Mouse (Mus musculus): ENCODE results near the gene Oas1f. TPM values are rescaled to one million over a fixed set of nuclear protein-coding genes. Genes with fewer than 3 reads are reported as not detected.
"Not testable (repeated sequence)": the region's sequence is repeated elsewhere in the genome, so short reads cannot be mapped to it uniquely, and the experiment has no call there.

Gene Oas1f
- polyA plus RNA-seq, 1 experiment from 2014 or later: not detected

GRCm38 (mm10) chr5:120861121-120861520 lies 14.0 kb downstream of the Oas1f start, which contains the start of gene Oas1h:
Gene Oas1h (plus strand): TSS chr5:120861421.
- no peak within 1 kb of the TSS for H3K4me2 ChIP-seq
- no peak within 1 kb of the TSS for H3K4me3 ChIP-seq (ENCODE audit: low read depth, low read length)
- ATAC-seq (replicated peaks; ENCODE audit: insufficient number of reproducible peaks, low FRiP score, low TSS enrichment): no peak
- H3K36me3 ChIP-seq (ENCODE audit: control insufficient read depth, insufficient read depth, low read length): no peaks in the 10 kb centered on the region
- H3K9ac ChIP-seq (ENCODE audit: low read depth, low read length): no peak within 1 kb of the TSS
- no peaks in the 10 kb centered on the region for H3K27me3 ChIP-seq (ENCODE audit: control insufficient read depth, insufficient read depth, low read length)
- WGBS (ENCODE audit: insufficient replicate concordance): 43% methylated on average over 4 of the region's 4 CpGs
- H3K4me1 ChIP-seq (ENCODE audit: control insufficient read depth, insufficient read depth, low read length): no peaks in the 10 kb centered on the region
- H3K27ac ChIP-seq (ENCODE audit: low read depth, low read length): no peak within 1 kb of the TSS
- H3K9me3 ChIP-seq (replicated peaks; ENCODE audit: control insufficient read depth, low read length): no peaks in the 10 kb centered on the region

- H3K27ac ChIP-seq (ENCODE audit: low read depth, low read length): no peak overlapping the region
- no peak for ATAC-seq (replicated peaks; ENCODE audit: insufficient number of reproducible peaks, low FRiP score, low TSS enrichment)
- no peak overlapping the region for H3K9ac ChIP-seq (ENCODE audit: low read depth, low read length)
- H3K9me3 ChIP-seq (replicated peaks; ENCODE audit: control insufficient read depth, low read length): no peaks in the 10 kb centered on the region
- H3K27me3 ChIP-seq (ENCODE audit: control insufficient read depth, insufficient read depth, low read length): no peaks in the 10 kb centered on the region
- H3K4me2 ChIP-seq: no peak overlapping the region
- H3K4me1 ChIP-seq (ENCODE audit: control insufficient read depth, insufficient read depth, low read length): no peaks in the 10 kb centered on the region
- no peak overlapping the region for H3K4me3 ChIP-seq (ENCODE audit: low read depth, low read length)
- H3K36me3 ChIP-seq (ENCODE audit: control insufficient read depth, insufficient read depth, low read length): no peaks in the 10 kb centered on the region
- WGBS (ENCODE audit: insufficient replicate concordance): 63% methylated on average over 3 of the region's 3 CpGs
Measured at GRCm38 (mm10) chr5:120865336-120865860, 18.2 kb downstream of the Oas1f start.

GRCm38 (mm10) chr5:120869436-120870015 lies 22.4 kb downstream of the Oas1f start:
- 72% methylated on average over 7 of the region's 7 CpGs for WGBS (ENCODE audit: insufficient replicate concordance)
- H3K36me3 ChIP-seq (ENCODE audit: control insufficient read depth, insufficient read depth, low read length): no peaks in the 10 kb centered on the region
- no peaks in the 10 kb centered on the region for H3K4me1 ChIP-seq (ENCODE audit: control insufficient read depth, insufficient read depth, low read length)
- no peak overlapping the region for H3K4me3 ChIP-seq (ENCODE audit: low read depth, low read length)
- H3K9me3 ChIP-seq (replicated peaks; ENCODE audit: control insufficient read depth, low read length): no peaks in the 10 kb centered on the region
- no peak overlapping the region for H3K4me2 ChIP-seq
- no peak for ATAC-seq (replicated peaks; ENCODE audit: insufficient number of reproducible peaks, low FRiP score, low TSS enrichment)
- H3K9ac ChIP-seq (ENCODE audit: low read depth, low read length): no peak overlapping the region
- no peak overlapping the region for H3K27ac ChIP-seq (ENCODE audit: low read depth, low read length)
- H3K27me3 ChIP-seq (ENCODE audit: control insufficient read depth, insufficient read depth, low read length): 0 out of 2 replicates have a peak, but pooled peaks cover 3% of the 10 kb centered on the region

GRCm38 (mm10) chr5:120870081-120870480 lies 22.9 kb downstream of the Oas1f start:
- H3K4me2 ChIP-seq: no peak overlapping the region
- H3K27me3 ChIP-seq (ENCODE audit: control insufficient read depth, insufficient read depth, low read length): 0 out of 2 replicates have a peak, but pooled peaks cover 3% of the 10 kb centered on the region
- ATAC-seq (replicated peaks; ENCODE audit: insufficient number of reproducible peaks, low FRiP score, low TSS enrichment): no peak
- H3K27ac ChIP-seq (ENCODE audit: low read depth, low read length): no peak overlapping the region
- H3K4me1 ChIP-seq (ENCODE audit: control insufficient read depth, insufficient read depth, low read length): no peaks in the 10 kb centered on the region
- H3K36me3 ChIP-seq (ENCODE audit: control insufficient read depth, insufficient read depth, low read length): no peaks in the 10 kb centered on the region
- 58% methylated on average over 3 of the region's 3 CpGs for WGBS (ENCODE audit: insufficient replicate concordance)
- no peak overlapping the region for H3K9ac ChIP-seq (ENCODE audit: low read depth, low read length)
- no peak overlapping the region for H3K4me3 ChIP-seq (ENCODE audit: low read depth, low read length)
- no peaks in the 10 kb centered on the region for H3K9me3 ChIP-seq (replicated peaks; ENCODE audit: control insufficient read depth, low read length)

DNA sequence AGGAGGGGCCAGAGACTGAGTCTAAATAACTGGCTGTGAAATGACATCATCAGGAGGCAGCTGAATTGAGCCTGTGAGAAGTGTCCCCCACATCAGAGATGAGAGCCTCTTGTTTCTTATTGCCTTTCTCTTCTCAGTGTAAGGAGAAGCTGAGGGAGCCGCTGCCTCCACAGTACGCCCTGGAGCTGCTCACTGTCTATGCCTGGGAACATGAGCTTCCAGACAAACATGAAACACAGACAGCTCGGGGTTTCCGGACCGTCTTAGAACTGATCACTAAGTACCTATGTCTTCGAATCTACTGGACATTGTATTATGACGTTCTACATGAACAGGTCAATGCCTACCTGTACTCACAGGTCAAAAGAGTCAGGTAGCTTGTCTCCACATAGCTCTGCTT lies 23.6 kb downstream of the Oas1f start:
- Histone ChIP-seq H3K4me1 (ENCODE audit: control insufficient read depth, insufficient read depth, low read length) (no peaks in the 10 kb centered on the region), H3K36me3 (ENCODE audit: control insufficient read depth, insufficient read depth, low read length) (no peaks in the 10 kb centered on the region), H3K4me2 (no peak overlapping the region), H3K27ac (ENCODE audit: low read depth, low read length) (no peak overlapping the region), H3K4me3 (ENCODE audit: low read depth, low read length) (no peak overlapping the region), H3K9ac (ENCODE audit: low read depth, low read length) (no peak overlapping the region), H3K27me3 (ENCODE audit: control insufficient read depth, insufficient read depth, low read length) (0 out of 2 replicates have a peak, but pooled peaks cover 3% of the 10 kb centered on the region), H3K9me3 (replicated peaks; ENCODE audit: control insufficient read depth, low read length) (no peaks in the 10 kb centered on the region)
- no peak for ATAC-seq (replicated peaks; ENCODE audit: insufficient number of reproducible peaks, low FRiP score, low TSS enrichment)
- WGBS (ENCODE audit: insufficient replicate concordance): 77% methylated on average over 7 of the region's 7 CpGs

DNA sequence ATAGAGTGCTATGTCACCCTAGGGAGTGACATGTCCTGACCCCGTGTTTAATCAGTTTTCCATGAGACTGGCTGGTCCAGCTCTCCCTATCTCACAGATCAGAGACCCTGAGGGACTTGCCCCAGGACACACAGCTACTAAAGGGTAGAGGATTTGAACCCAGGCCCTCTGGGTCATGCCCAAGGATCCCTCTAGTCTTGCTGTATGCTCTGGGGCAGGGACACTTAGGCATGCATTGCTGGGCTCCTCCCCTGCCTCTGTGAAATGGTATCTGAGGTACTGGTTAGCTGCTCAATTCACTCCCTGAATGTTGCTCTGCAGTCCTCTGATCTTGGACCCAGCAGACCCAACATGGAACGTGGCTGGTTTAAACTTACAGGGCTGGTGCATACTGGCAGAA lies 24.3 kb downstream of the Oas1f start:
- no peak overlapping the region for H3K27ac ChIP-seq (ENCODE audit: low read depth, low read length)
- H3K4me3 ChIP-seq (ENCODE audit: low read depth, low read length): no peak overlapping the region
- H3K4me1 ChIP-seq (ENCODE audit: control insufficient read depth, insufficient read depth, low read length): no peaks in the 10 kb centered on the region
- 0 out of 2 replicates have a peak, but pooled peaks cover 3% of the 10 kb centered on the region for H3K27me3 ChIP-seq (ENCODE audit: control insufficient read depth, insufficient read depth, low read length)
- no peaks in the 10 kb centered on the region for H3K36me3 ChIP-seq (ENCODE audit: control insufficient read depth, insufficient read depth, low read length)
- H3K9ac ChIP-seq (ENCODE audit: low read depth, low read length): no peak overlapping the region
- WGBS (ENCODE audit: insufficient replicate concordance): 42% methylated on average over 2 of the region's 2 CpGs
- no peak for ATAC-seq (replicated peaks; ENCODE audit: insufficient number of reproducible peaks, low FRiP score, low TSS enrichment)
- no peak overlapping the region for H3K4me2 ChIP-seq
- no peaks in the 10 kb centered on the region for H3K9me3 ChIP-seq (replicated peaks; ENCODE audit: control insufficient read depth, low read length)

DNA sequence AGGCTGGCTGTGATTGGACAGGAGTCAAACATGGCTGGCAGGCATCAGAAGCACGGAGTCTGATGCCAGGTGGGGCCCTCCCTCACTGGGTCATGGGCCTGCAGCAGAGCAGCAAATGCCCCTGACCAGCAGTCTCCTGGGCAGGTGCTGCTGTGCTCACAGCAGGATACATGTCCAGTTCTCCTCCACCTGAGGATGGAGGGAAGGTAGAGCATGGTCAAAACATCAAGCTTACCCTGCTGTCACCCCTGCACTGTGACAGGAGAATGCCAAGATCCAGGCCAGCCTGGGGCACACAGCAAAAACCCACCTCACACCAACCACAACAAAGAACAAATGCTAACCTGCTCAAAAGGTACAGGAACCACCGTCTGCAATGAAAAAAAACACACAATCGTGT lies 29.7 kb downstream of the Oas1f start:
- H3K36me3 ChIP-seq (ENCODE audit: control insufficient read depth, insufficient read depth, low read length); H3K27ac ChIP-seq (ENCODE audit: low read depth, low read length); H3K9ac ChIP-seq (ENCODE audit: low read depth, low read length); H3K4me2 ChIP-seq; H3K9me3 ChIP-seq (replicated peaks; ENCODE audit: control insufficient read depth, low read length); H3K27me3 ChIP-seq (ENCODE audit: control insufficient read depth, insufficient read depth, low read length); H3K4me1 ChIP-seq (ENCODE audit: control insufficient read depth, insufficient read depth, low read length); ATAC-seq (replicated peaks; ENCODE audit: insufficient number of reproducible peaks, low FRiP score, low TSS enrichment); H3K4me3 ChIP-seq (ENCODE audit: low read depth, low read length): not testable (repeated sequence)
- WGBS (ENCODE audit: insufficient replicate concordance): 67% methylated on average over 2 of the region's 3 CpGs

GRCm38 (mm10) chr5:120877407-120877806 lies 30.2 kb downstream of the Oas1f start:
- not testable (repeated sequence) for H3K4me2 ChIP-seq; H3K27me3 ChIP-seq (ENCODE audit: control insufficient read depth, insufficient read depth, low read length); ATAC-seq (replicated peaks; ENCODE audit: insufficient number of reproducible peaks, low FRiP score, low TSS enrichment); H3K4me1 ChIP-seq (ENCODE audit: control insufficient read depth, insufficient read depth, low read length); H3K27ac ChIP-seq (ENCODE audit: low read depth, low read length); H3K4me3 ChIP-seq (ENCODE audit: low read depth, low read length); H3K9me3 ChIP-seq (replicated peaks; ENCODE audit: control insufficient read depth, low read length); H3K9ac ChIP-seq (ENCODE audit: low read depth, low read length); H3K36me3 ChIP-seq (ENCODE audit: control insufficient read depth, insufficient read depth, low read length)
- WGBS (ENCODE audit: insufficient replicate concordance): 71% methylated on average over 2 of the region's 2 CpGs

GRCm38 (mm10) chr5:120878803-120879202 lies 31.6 kb downstream of the Oas1f start:
- ATAC-seq (replicated peaks; ENCODE audit: insufficient number of reproducible peaks, low FRiP score, low TSS enrichment); H3K27me3 ChIP-seq (ENCODE audit: control insufficient read depth, insufficient read depth, low read length); H3K4me3 ChIP-seq (ENCODE audit: low read depth, low read length); H3K9ac ChIP-seq (ENCODE audit: low read depth, low read length); H3K4me2 ChIP-seq; H3K9me3 ChIP-seq (replicated peaks; ENCODE audit: control insufficient read depth, low read length); H3K4me1 ChIP-seq (ENCODE audit: control insufficient read depth, insufficient read depth, low read length); H3K36me3 ChIP-seq (ENCODE audit: control insufficient read depth, insufficient read depth, low read length); H3K27ac ChIP-seq (ENCODE audit: low read depth, low read length): not testable (repeated sequence)
- WGBS (ENCODE audit: insufficient replicate concordance): 46% methylated on average over 2 of the region's 2 CpGs

Data from heart, embryonic 11.5 days (tissue).